Mouse (Mus musculus) MEL (cell line): ENCODE measurements at regions not wholly inside any gene's neighbourhood (a gene's known extent, or its start where the extent isn't known, plus 50 kb on each side); places are given as distances from the start of the nearest gene placed in this dataset.

ENCODE experiments used
- DNase-seq: peaks from one replicate; pipeline ENCODE4 v3.0.0; 2011; ENCODE audit warnings: low read depth, low spot score
- H3K27ac ChIP-seq: 2 replicates; pipeline ENCODE4 v1.5.1; 2012; ENCODE audit warnings: low read depth, mild to moderate bottlenecking, control low read depth, low read length, moderate library complexity; ENCODE audit not compliant: control insufficient read depth
- H3K27me3 ChIP-seq, 2 experiments: fragments of 150-350 bp in 1 of 2; sonication (generic) in 1 of 2; 2 replicates each; pipeline ENCODE4 v1.6.1; 2012; ENCODE audit warnings: low read length in 2 of 2, mild to moderate bottlenecking in 2 of 2, improper control_type of control experiment in 1 of 2, moderate library complexity in 1 of 2; ENCODE audit not compliant: insufficient read depth in 2 of 2, control insufficient read depth in 1 of 2
- H3K36me3 ChIP-seq, 2 experiments: 2 replicates each; pipeline ENCODE4 v1.6.1; 2012 to 2014; ENCODE audit warnings: low read length in 2 of 2, improper control_type of control experiment in 1 of 2, inconsistent platforms in 1 of 2, mild to moderate bottlenecking in 1 of 2; ENCODE audit not compliant: insufficient read depth in 2 of 2, control insufficient read depth in 1 of 2
- H3K4me1 ChIP-seq, 2 experiments: fragments of 150-350 bp in 1 of 2; sonication (generic) in 1 of 2; 2 replicates each; pipeline ENCODE4 v1.6.1; 2012; ENCODE audit warnings: low read length in 2 of 2, improper control_type of control experiment in 1 of 2, mild to moderate bottlenecking in 1 of 2; ENCODE audit not compliant: insufficient read depth in 2 of 2, control insufficient read depth in 1 of 2
- H3K4me3 ChIP-seq, 2 experiments: fragments of 150-350 bp in 1 of 2; sonication (generic) in 1 of 2; 2 replicates each; pipeline ENCODE4 v1.5.1; 2012; ENCODE audit warnings: low read depth in 2 of 2, low read length in 2 of 2, mild to moderate bottlenecking in 2 of 2, moderate library complexity in 2 of 2, control low read depth in 1 of 2, improper control_type of control experiment in 1 of 2; ENCODE audit not compliant: control insufficient read depth in 1 of 2, insufficient read depth in 1 of 2
- H3K79me2 ChIP-seq: 2 replicates; pipeline ENCODE4 v1.6.1; 2012; ENCODE audit warnings: mild to moderate bottlenecking, low read length, moderate library complexity; ENCODE audit not compliant: control insufficient read depth, poor library complexity, insufficient read depth
- H3K9ac ChIP-seq: 2 replicates; pipeline ENCODE4 v1.6.1; 2012; ENCODE audit warnings: low read depth, mild to moderate bottlenecking, control low read depth, low read length, moderate library complexity; ENCODE audit not compliant: control insufficient read depth, poor library complexity, severe bottlenecking
- H3K9me3 ChIP-seq: fragments of 150-350 bp; sonication (generic); replicated peaks from 2 replicates; pipeline ENCODE4 v1.6.1; 2012; ENCODE audit warnings: mild to moderate bottlenecking, low read length, improper control_type of control experiment, moderate library complexity; ENCODE audit not compliant: insufficient read depth
- E2F4 ChIP-seq: IDR thresholded peaks from 2 replicates; pipeline ENCODE4 v1.6.1; 2011; ENCODE audit warnings: low read depth, low read length, improper control_type of control experiment, borderline replicate concordance
- ELF1 ChIP-seq: IDR thresholded peaks from 2 replicates; pipeline ENCODE4 v1.6.1; 2014; ENCODE audit warnings: low read depth, mild to moderate bottlenecking, inconsistent platforms, low read length, improper control_type of control experiment, moderate library complexity
- EP300 ChIP-seq, 2 experiments: IDR thresholded peaks; 2 replicates each; pipeline ENCODE4 v1.6.1; 2011; ENCODE audit warnings: improper control_type of control experiment in 2 of 2, low read length in 2 of 2, low read depth in 1 of 2, mild to moderate bottlenecking in 1 of 2
- ETS1 ChIP-seq: IDR thresholded peaks from 2 replicates; pipeline ENCODE4 v1.6.1; 2012; ENCODE audit warnings: low read depth, mild to moderate bottlenecking, inconsistent platforms, low read length, improper control_type of control experiment, moderate library complexity
- JUND ChIP-seq: IDR thresholded peaks from 2 replicates; pipeline ENCODE4 v1.6.1; 2011; ENCODE audit warnings: low read depth, mild to moderate bottlenecking, improper control_type of control experiment, low read length
- MAFK ChIP-seq: IDR thresholded peaks from 2 replicates; pipeline ENCODE4 v1.6.1; 2011; ENCODE audit warnings: low read depth, mild to moderate bottlenecking, low read length, improper control_type of control experiment, borderline replicate concordance
- MAZ ChIP-seq: IDR thresholded peaks from 2 replicates; pipeline ENCODE4 v1.6.1; 2012; ENCODE audit warnings: low read depth, mild to moderate bottlenecking, inconsistent platforms, low read length, improper control_type of control experiment
- MEF2A ChIP-seq: IDR thresholded peaks from 2 replicates; pipeline ENCODE4 v1.6.1; 2014; ENCODE audit warnings: low read depth, mild to moderate bottlenecking, inconsistent platforms, low read length, improper control_type of control experiment; ENCODE audit not compliant: poor library complexity, insufficient replicate concordance, severe bottlenecking; ENCODE audit errors: extremely low read depth
- POLR2AphosphoS2 ChIP-seq: IDR thresholded peaks from 2 replicates; pipeline ENCODE4 v1.6.1; 2011; ENCODE audit warnings: low read length, improper control_type of control experiment
- POLR2AphosphoS5 ChIP-seq: IDR thresholded peaks from 2 replicates; pipeline ENCODE4 v1.6.1; 2012; ENCODE audit warnings: low read depth, borderline replicate concordance, mild to moderate bottlenecking, inconsistent platforms, low read length, moderate library complexity, mixed read lengths
- RAD21 ChIP-seq: IDR thresholded peaks from 2 replicates; pipeline ENCODE4 v1.6.1; 2011; ENCODE audit warnings: mild to moderate bottlenecking, low read depth, low read length, improper control_type of control experiment
- RCOR1 ChIP-seq: IDR thresholded peaks from 2 replicates; pipeline ENCODE4 v1.6.1; 2012; ENCODE audit warnings: low read depth, mild to moderate bottlenecking, inconsistent platforms, low read length, improper control_type of control experiment
- SIN3A ChIP-seq: IDR thresholded peaks from 2 replicates; pipeline ENCODE4 v1.6.1; 2012; ENCODE audit warnings: low read length, improper control_type of control experiment, inconsistent platforms
- UBTF ChIP-seq: IDR thresholded peaks from 2 replicates; pipeline ENCODE4 v1.6.1; 2012; ENCODE audit warnings: low read depth, mild to moderate bottlenecking, inconsistent platforms, low read length, improper control_type of control experiment, moderate library complexity, borderline replicate concordance; ENCODE audit not compliant: insufficient read depth
- USF2 ChIP-seq, 2 experiments: IDR thresholded peaks; 2 replicates each; pipeline ENCODE4 v1.6.1; 2011 to 2012; ENCODE audit warnings: improper control_type of control experiment in 2 of 2, low read length in 2 of 2, borderline replicate concordance in 1 of 2, inconsistent platforms in 1 of 2, low read depth in 1 of 2, mild to moderate bottlenecking in 1 of 2; ENCODE audit not compliant: insufficient read depth in 1 of 2
- ZMIZ1 ChIP-seq: IDR thresholded peaks from 2 replicates; pipeline ENCODE4 v1.6.1; 2012; ENCODE audit warnings: low read depth, mild to moderate bottlenecking, inconsistent platforms, low read length, improper control_type of control experiment, moderate library complexity
- ZNF384 ChIP-seq: IDR thresholded peaks from 2 replicates; pipeline ENCODE4 v1.6.1; 2012; ENCODE audit warnings: low read depth, mild to moderate bottlenecking, inconsistent platforms, low read length, improper control_type of control experiment

- Histone ChIP-seq H3K9me3 (no peaks in the 10 kb centered on the region), H3K4me3 (no peak overlapping the region), H3K9ac (no peak overlapping the region), H3K79me2 (no peaks in the 10 kb centered on the region), H3K27ac (no peak overlapping the region), H3K36me3 (no peaks in the 10 kb centered on the region), H3K4me1 (no peaks in the 10 kb centered on the region), H3K27me3 (no peaks in the 10 kb centered on the region)
- TF ChIP-seq UBTF (no peak), ZNF384 (no peak), ZMIZ1 (no peak), RAD21 (no peak), E2F4 (no peak), USF2 (IDR thresholded peaks at IDR 0.05; ENCODE audit: borderline replicate concordance in 1 of 2, insufficient read depth in 1 of 2, low read depth in 1 of 2, low read length in 2 of 2) (no peak), EP300 (IDR thresholded peaks at IDR 0.05; ENCODE audit: low read depth in 1 of 2, low read length in 2 of 2) (no peak), RCOR1 (no peak), ELF1 (no peak), MAFK (no peak), SIN3A (no peak), MEF2A (no peak), POLR2AphosphoS2 (no peak), MAZ (no peak), POLR2AphosphoS5 (no peak)
- DNase-seq, result no peak
These were observed 184.9 kb downstream of the Adgrd1 start for GRCm38 (mm10) chr5:129281406-129281805.

GRCm38 (mm10) chr5:129282133-129282532 lies 185.6 kb downstream of the Adgrd1 start:
- Histone ChIP-seq H3K4me1 (no peaks in the 10 kb centered on the region), H3K27me3 (no peaks in the 10 kb centered on the region), H3K4me3 (no peak overlapping the region), H3K9me3 (no peaks in the 10 kb centered on the region), H3K9ac (no peak overlapping the region), H3K36me3 (no peaks in the 10 kb centered on the region), H3K79me2 (no peaks in the 10 kb centered on the region), H3K27ac (no peak overlapping the region)
- no peak for DNase-seq
- TF ChIP-seq ETS1 (no peak), JUND (no peak)
